In genomic region chr16:97534448-97534847, GRCm38 (mm10) we compare ENCODE assay signal across 8 mouse cellular contexts. TPM values are rescaled to one million over a fixed set of nuclear protein-coding genes. Genes with fewer than 3 reads are reported as not detected.
DNase-seq lines count a peak whose midpoint lies in the region; ATAC-seq lines count a peak whose summit lies in the region.
"Had no signal": no experiment of that assay in that cellular context is flagged by ENCODE, and none has a peak within 500 bp of the region (broad histone marks: within the 10 kb centered on the region; RNA-seq: fewer than 3 reads in every experiment).

No protein-coding gene starts in this region.

- H3K4me3 ChIP-seq in brown adipose tissue, adult 24 weeks (ENCODE audit: insufficient read depth, low read depth, low read length): peak overlapping the region; percentile 48
- H3K4me3 ChIP-seq in heart, embryonic 16.5 days (ENCODE audit: low read length): peak overlapping the region; percentile 40
- no peak overlapping the region for H3K4me3 ChIP-seq in midbrain, embryonic 11.5 days (ENCODE audit: low read depth, low read length)

- no peaks in the 10 kb centered on the region for H3K9me3 ChIP-seq in heart, embryonic 16.5 days (replicated peaks; ENCODE audit: control insufficient read depth, low read length)
- H3K9me3 ChIP-seq in midbrain, embryonic 11.5 days (ENCODE audit: control insufficient read depth, low read length): no peaks in the 10 kb centered on the region

- H3K4me1 ChIP-seq in brown adipose tissue, adult 24 weeks (ENCODE audit: control insufficient read depth, insufficient read depth, insufficient read length, low read length): peaks cover 12% of the 10 kb centered on the region; the same call in 1 of the 2 replicates
- peaks cover 21% of the 10 kb centered on the region for H3K4me1 ChIP-seq in heart, embryonic 16.5 days (ENCODE audit: control insufficient read depth, insufficient read depth, low read length)
- H3K4me1 ChIP-seq in midbrain, embryonic 11.5 days (ENCODE audit: control insufficient read depth, insufficient read depth, low read length): peaks cover 14% of the 10 kb centered on the region

- ATAC-seq in heart, embryonic 16.5 days (replicated peaks; ENCODE audit: extremely low read depth, insufficient read depth, low FRiP score): peak; percentile 6; the same call in 1 of the 2 replicates
- ATAC-seq in midbrain, embryonic 11.5 days (ENCODE audit: low FRiP score): no peak
- no peak for ATAC-seq in erythroid progenitor cell, adult 5-6 weeks (replicated peaks; ENCODE audit: low FRiP score, poor library complexity, severe bottlenecking)

- peak overlapping the region; percentile 72 for H3K27ac ChIP-seq in brown adipose tissue, adult 24 weeks (replicated peaks; ENCODE audit: low read depth, low read length)
- H3K27ac ChIP-seq in heart, embryonic 16.5 days (ENCODE audit: low read length): peak overlapping the region; percentile 89
- H3K27ac ChIP-seq in midbrain, embryonic 11.5 days (ENCODE audit: low read depth, low read length): no peak overlapping the region

- H3K36me3 ChIP-seq in heart, embryonic 16.5 days (ENCODE audit: control insufficient read depth, insufficient read depth): no peaks in the 10 kb centered on the region
- H3K36me3 ChIP-seq in midbrain, embryonic 11.5 days (ENCODE audit: control insufficient read depth, insufficient read depth, low read length): no peaks in the 10 kb centered on the region

- DNase-seq in kidney, postnatal 10 days: peak; percentile 31
- DNase-seq in kidney, postnatal 14 days: no peak
- DNase-seq in midbrain, embryonic 11.5 days (ENCODE audit: low spot score, missing footprints): no peak
- DNase-seq in thymus, postnatal 14 days: no peak

- H3K27me3 ChIP-seq in heart, embryonic 16.5 days (ENCODE audit: control insufficient read depth, insufficient read depth, low read length): no peaks in the 10 kb centered on the region
- H3K27me3 ChIP-seq in midbrain, embryonic 11.5 days (ENCODE audit: control insufficient read depth, insufficient read depth, low read length): no peaks in the 10 kb centered on the region

- H3K4me2 ChIP-seq in heart, embryonic 16.5 days (ENCODE audit: low read depth, low read length): peak overlapping the region; percentile 65
- no peak overlapping the region for H3K4me2 ChIP-seq in midbrain, embryonic 11.5 days

- peak overlapping the region; percentile 56 for H3K9ac ChIP-seq in heart, embryonic 16.5 days (ENCODE audit: low read length)
- H3K9ac ChIP-seq in midbrain, embryonic 11.5 days (ENCODE audit: low read length): peak overlapping the region; percentile 24; the same call in 1 of the 2 replicates

- WGBS in heart, embryonic 16.5 days: 21% methylated on average over 1 of the region's 1 CpGs
- WGBS in midbrain, embryonic 11.5 days: 43% methylated on average over 1 of the region's 1 CpGs

RNA-seq across cellular contexts. Expression of gene Fam3b, which starts 19.8 kb away (rescaled TPM):
- not detected in 2 replicates for polyA plus RNA-seq in brown adipose tissue, adult 24 weeks (2012; ENCODE audit: insufficient read depth, insufficient read length, missing spikeins)
- polyA plus RNA-seq in heart, embryonic 16.5 days (2015; fragmentation: Nextera tagmentation; extraction: Ambion mirVana): 0.14 TPM in 1 of 2 replicates, not detected in the other
- not detected in 2 replicates for polyA plus RNA-seq in midbrain, embryonic 11.5 days (2014; fragmentation: Nextera tagmentation; extraction: Ambion mirVana)
- not detected in 2 replicates for total RNA-seq in erythroid progenitor cell, adult 5-6 weeks (2015; ENCODE audit: low replicate concordance)
- total RNA-seq in erythroid progenitor cell, adult 5-6 weeks (2017; ENCODE audit: low replicate concordance): not detected in 2 replicates
- total RNA-seq: layer of hippocampus, postnatal 10 days had no signal
